Mouse (Mus musculus): ENCODE data around the gene Vmn1r11. TPM values are rescaled to one million over a fixed set of nuclear protein-coding genes. Genes with fewer than 3 reads are reported as not detected.

Vmn1r11 gene
- not detected in 2 replicates for polyA plus RNA-seq (2012; rRNA removed)

GRCm38 (mm10) chr6:57133155-57133554 is at the start of gene Vmn1r11:
TSS of gene Vmn1r11 (plus strand) at chr6:57133455.

GRCm38 (mm10) chr6:57109154-57109553 is 24.1 kb upstream of the Vmn1r11 start, which contains the start of gene Vmn1r10:
TSS of gene Vmn1r10 (plus strand) at chr6:57109454.

DNA sequence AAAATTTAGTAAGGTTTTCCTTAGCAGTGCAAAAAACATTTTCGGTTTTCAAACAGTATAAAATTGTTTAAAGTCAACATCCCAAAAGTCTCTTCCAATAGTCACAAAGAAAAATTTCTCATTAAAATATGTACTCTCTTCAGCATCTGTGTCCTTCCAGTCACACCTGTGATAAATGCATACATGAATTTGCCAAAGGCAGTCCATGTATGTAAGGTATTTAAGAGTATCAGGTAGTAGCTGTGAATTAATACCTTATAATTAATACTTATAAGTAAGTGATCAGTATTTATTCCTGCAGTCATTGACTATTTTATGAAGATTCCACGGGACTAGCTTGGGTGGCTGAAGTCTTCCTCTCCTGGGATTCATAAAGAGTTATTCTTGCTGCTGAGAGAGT is 23.4 kb downstream of the Vmn1r11 start, which contains the start of gene Vmn1r12:
TSS of gene Vmn1r12 (plus strand) at position 301 of the 400 bp plus-strand sequence.

Other genes starting within 250 kb of the Vmn1r11 start
- 57.8 and 59.1 TPM in 2 replicates for gene Nt5c3, start 209.5 kb upstream of the Vmn1r11 start, polyA plus RNA-seq (2012; rRNA removed)
- gene Vmn1r4, start 209.4 kb upstream of the Vmn1r11 start, polyA plus RNA-seq (2012; rRNA removed), result 0.10 and 0.17 TPM in 2 replicates
- not detected in 2 replicates for gene Vmn1r5, start 163.2 kb upstream of the Vmn1r11 start, polyA plus RNA-seq (2012; rRNA removed)
- not detected in 2 replicates for gene Vmn1r6, start 136.2 kb upstream of the Vmn1r11 start, polyA plus RNA-seq (2012; rRNA removed)
- gene Vmn1r7, start 108.1 kb upstream of the Vmn1r11 start, polyA plus RNA-seq (2012; rRNA removed), result not detected in 2 replicates
- gene Vmn1r8, start 101.2 kb upstream of the Vmn1r11 start, polyA plus RNA-seq (2012; rRNA removed), result not detected in 2 replicates
- gene Vmn1r9, start 66.7 kb upstream of the Vmn1r11 start, polyA plus RNA-seq (2012; rRNA removed), result under 0.01 TPM in 1 of 2 replicates, not detected in the other
- not detected in 2 replicates for gene Vmn1r10, start 24.0 kb upstream of the Vmn1r11 start, polyA plus RNA-seq (2012; rRNA removed)
- not detected in 2 replicates for gene Vmn1r12, start 23.5 kb downstream of the Vmn1r11 start, polyA plus RNA-seq (2012; rRNA removed)
- not detected in 2 replicates for gene Vmn1r13, start 69.8 kb downstream of the Vmn1r11 start, polyA plus RNA-seq (2012; rRNA removed)
- gene Vmn1r14, start 98.2 kb downstream of the Vmn1r11 start, polyA plus RNA-seq (2012; rRNA removed), result not detected in 2 replicates
- not detected in 2 replicates for gene Vmn1r15, start 124.5 kb downstream of the Vmn1r11 start, polyA plus RNA-seq (2012; rRNA removed)
- not detected in 2 replicates for gene Vmn1r16, start 196.0 kb downstream of the Vmn1r11 start, polyA plus RNA-seq (2012; rRNA removed)
- not detected in 2 replicates for gene Vmn1r17, start 230.3 kb downstream of the Vmn1r11 start, polyA plus RNA-seq (2012; rRNA removed)

Measured in liver, embryonic 18 days (tissue).